Mouse (Mus musculus): ENCODE data around the gene Gm10974. TPM values are rescaled to one million over a fixed set of nuclear protein-coding genes. Genes with fewer than 3 reads are reported as not detected.

The Gm10974 gene
- total and polyA plus RNA-seq, 3 experiments = not detected

DNA sequence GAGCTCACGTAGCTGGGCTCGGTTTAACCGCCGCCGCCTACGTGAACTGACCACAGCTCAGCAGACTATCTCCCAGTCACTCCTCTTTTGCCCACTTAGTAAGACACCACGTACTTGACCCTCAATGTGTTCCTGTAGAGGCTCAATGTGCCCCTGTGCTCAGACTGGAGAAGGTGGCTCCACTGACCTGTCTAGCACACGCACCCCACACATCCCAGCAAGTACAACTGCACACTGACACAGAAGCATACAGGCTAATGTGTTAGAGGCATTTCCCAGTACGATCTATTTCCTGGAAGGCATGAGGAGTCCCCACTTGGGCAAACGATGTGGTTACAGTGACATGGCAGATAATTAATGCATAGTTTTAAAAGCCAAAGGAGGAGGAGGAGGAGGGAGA is 10.9 kb downstream of the Gm10974 start:
- Histone ChIP-seq H3K9me3 (replicated peaks) (no peaks in the 10 kb centered on the region), H3K27me3 (ENCODE audit: insufficient read depth, low read length) (peaks cover 2% of the 10 kb centered on the region; the same call in 1 of the 2 replicates), H3K4me1 (ENCODE audit: insufficient read depth, low read depth, low read length) (no peaks in the 10 kb centered on the region), H3K36me3 (replicated peaks) (no peaks in the 10 kb centered on the region), H3K4me3 (ENCODE audit: low read depth, low read length) (no peak overlapping the region)
- DNase-seq (ENCODE audit: low spot score) (no peak), ATAC-seq (ENCODE audit: extremely low read depth, insufficient number of reproducible peaks, low FRiP score, poor library complexity, severe bottlenecking) (no peak)
- TF ChIP-seq GATA2 (IDR thresholded peaks at IDR 0.05; ENCODE audit: borderline replicate concordance, low read depth, low read length) (no peak), TAL1 (conservative IDR thresholded peaks at IDR 0.05; ENCODE audit: low read depth, low read length) (no peak), POLR2AphosphoS5 (IDR thresholded peaks at IDR 0.05; ENCODE audit: insufficient replicate concordance, low read depth, low read length) (no peak), CTCF (IDR thresholded peaks at IDR 0.05; ENCODE audit: low read depth, low read length) (no peak), GATA1 (IDR thresholded peaks at IDR 0.05; ENCODE audit: borderline replicate concordance, low read length) (no peak)

DNA sequence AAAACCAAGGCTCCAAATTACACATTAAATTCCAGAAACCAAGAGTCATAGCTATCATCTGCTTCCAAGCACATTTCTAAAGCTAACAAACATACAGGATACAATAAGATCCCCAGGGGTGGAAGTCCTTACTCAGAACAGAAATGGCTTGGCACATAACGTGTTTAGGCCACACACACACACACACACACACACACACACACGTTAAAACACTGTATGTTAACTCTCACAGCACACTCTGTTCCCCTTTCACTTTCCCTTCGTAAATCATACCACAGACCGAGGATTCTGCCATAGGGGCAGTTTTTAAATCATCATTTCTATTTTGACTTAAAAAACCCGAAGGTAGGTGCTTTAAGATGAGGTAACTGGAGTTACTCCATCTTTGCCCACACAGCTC is 18.5 kb downstream of the Gm10974 start:
- no peak overlapping the region for H3K4me3 ChIP-seq (ENCODE audit: low read depth, low read length)
- no peaks in the 10 kb centered on the region for H3K36me3 ChIP-seq (replicated peaks)
- peaks cover 2% of the 10 kb centered on the region; the same call in 1 of the 2 replicates for H3K27me3 ChIP-seq (ENCODE audit: insufficient read depth, low read length)
- TF ChIP-seq CTCF (IDR thresholded peaks at IDR 0.05; ENCODE audit: low read depth, low read length) (no peak), TAL1 (conservative IDR thresholded peaks at IDR 0.05; ENCODE audit: low read depth, low read length) (no peak), POLR2AphosphoS5 (IDR thresholded peaks at IDR 0.05; ENCODE audit: insufficient replicate concordance, low read depth, low read length) (no peak)
- H3K9me3 ChIP-seq (replicated peaks) = 0 out of 2 replicates have a peak, but pooled peaks cover 3% of the 10 kb centered on the region
- no peak for DNase-seq (ENCODE audit: low spot score)
- H3K4me1 ChIP-seq (ENCODE audit: insufficient read depth, low read depth, low read length) = no peaks in the 10 kb centered on the region
- ATAC-seq (ENCODE audit: extremely low read depth, insufficient number of reproducible peaks, low FRiP score, poor library complexity, severe bottlenecking) = no peak

DNA sequence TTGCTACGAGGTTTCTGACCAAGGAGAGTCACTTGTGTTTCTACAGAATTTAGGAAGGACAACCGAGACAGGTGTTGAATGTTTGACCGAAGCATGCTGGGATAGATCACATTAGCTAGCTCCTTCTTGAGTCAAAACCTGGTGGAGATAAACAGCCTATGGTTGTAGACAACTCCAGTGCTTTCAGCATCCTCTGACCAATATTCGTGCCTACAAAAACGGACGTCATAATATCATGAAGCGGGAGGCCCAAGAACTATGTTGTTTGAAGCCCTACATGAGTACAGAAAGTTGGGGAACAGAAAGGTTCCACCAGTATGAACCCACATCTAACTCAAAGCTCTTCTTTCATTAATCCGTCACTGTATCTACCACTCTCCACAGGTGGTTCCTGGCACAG is 19.2 kb downstream of the Gm10974 start:
- Histone ChIP-seq H3K4me1 (ENCODE audit: insufficient read depth, low read depth, low read length) (no peaks in the 10 kb centered on the region), H3K4me3 (ENCODE audit: low read depth, low read length) (no peak overlapping the region), H3K36me3 (replicated peaks) (no peaks in the 10 kb centered on the region), H3K27me3 (ENCODE audit: insufficient read depth, low read length) (peaks cover 2% of the 10 kb centered on the region; the same call in 1 of the 2 replicates), H3K9me3 (replicated peaks) (0 out of 2 replicates have a peak, but pooled peaks cover 3% of the 10 kb centered on the region)
- DNase-seq (ENCODE audit: low spot score) (no peak), ATAC-seq (ENCODE audit: extremely low read depth, insufficient number of reproducible peaks, low FRiP score, poor library complexity, severe bottlenecking) (no peak)
- TF ChIP-seq CTCF (IDR thresholded peaks at IDR 0.05; ENCODE audit: low read depth, low read length) = no peak
- no peak for TF ChIP-seq GATA2 (IDR thresholded peaks at IDR 0.05; ENCODE audit: borderline replicate concordance, low read depth, low read length)
- TF ChIP-seq GATA1 (IDR thresholded peaks at IDR 0.05; ENCODE audit: borderline replicate concordance, low read length) = no peak
- no peak for TF ChIP-seq POLR2AphosphoS5 (IDR thresholded peaks at IDR 0.05; ENCODE audit: insufficient replicate concordance, low read depth, low read length)
- no peak for TF ChIP-seq TAL1 (conservative IDR thresholded peaks at IDR 0.05; ENCODE audit: low read depth, low read length)

DNA sequence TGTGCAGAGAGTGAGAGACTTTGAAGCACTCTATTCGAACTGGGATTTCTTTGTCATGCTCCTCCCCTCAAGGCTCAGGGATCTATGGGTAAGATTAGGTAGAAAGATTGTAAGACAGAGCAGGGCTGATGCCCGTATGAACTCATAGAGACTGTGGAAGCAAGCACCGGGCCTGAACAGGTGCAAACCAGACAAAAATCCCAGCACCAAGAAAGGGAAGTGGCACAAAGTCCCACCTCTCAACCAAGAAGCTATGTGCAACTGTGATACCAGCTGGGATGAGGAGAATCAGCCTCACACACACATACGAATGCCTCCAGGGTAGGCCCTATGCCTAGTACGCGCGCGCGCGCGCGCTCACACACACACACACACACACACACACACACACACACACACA is 20.1 kb downstream of the Gm10974 start:
- Histone ChIP-seq H3K4me1 (ENCODE audit: insufficient read depth, low read depth, low read length) (no peaks in the 10 kb centered on the region), H3K36me3 (replicated peaks) (no peaks in the 10 kb centered on the region), H3K27me3 (ENCODE audit: insufficient read depth, low read length) (peaks cover 2% of the 10 kb centered on the region; the same call in 1 of the 2 replicates), H3K9me3 (replicated peaks) (0 out of 2 replicates have a peak, but pooled peaks cover 3% of the 10 kb centered on the region), H3K4me3 (ENCODE audit: low read depth, low read length) (no peak overlapping the region)
- ATAC-seq (ENCODE audit: extremely low read depth, insufficient number of reproducible peaks, low FRiP score, poor library complexity, severe bottlenecking) = no peak
- no peak for DNase-seq (ENCODE audit: low spot score)
- TF ChIP-seq GATA2 (IDR thresholded peaks at IDR 0.05; ENCODE audit: borderline replicate concordance, low read depth, low read length) = no peak
- no peak for TF ChIP-seq POLR2AphosphoS5 (IDR thresholded peaks at IDR 0.05; ENCODE audit: insufficient replicate concordance, low read depth, low read length)
- TF ChIP-seq CTCF (IDR thresholded peaks at IDR 0.05; ENCODE audit: low read depth, low read length) = no peak
- no peak for TF ChIP-seq TAL1 (conservative IDR thresholded peaks at IDR 0.05; ENCODE audit: low read depth, low read length)
- TF ChIP-seq GATA1 (IDR thresholded peaks at IDR 0.05; ENCODE audit: borderline replicate concordance, low read length) = no peak

DNA sequence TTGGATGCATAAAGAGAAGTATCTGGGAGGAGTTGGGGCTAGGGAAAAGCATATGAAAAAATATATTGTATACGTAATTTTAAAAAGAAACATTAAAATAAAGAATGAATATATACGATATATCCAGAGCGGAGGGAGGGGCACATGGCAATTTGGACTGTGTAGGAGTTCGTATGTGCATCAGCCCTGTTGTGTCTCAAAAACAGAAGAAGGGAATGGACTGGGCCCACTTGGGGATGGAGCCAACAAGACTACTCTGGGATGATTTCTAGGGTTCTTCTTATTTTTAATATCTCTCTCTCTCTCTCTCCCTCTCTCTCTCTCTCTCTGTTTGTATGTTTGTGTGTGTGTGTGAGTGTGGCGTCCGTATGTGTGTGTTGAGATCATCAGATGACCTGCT is 20.7 kb downstream of the Gm10974 start:
- TF ChIP-seq POLR2AphosphoS5 (IDR thresholded peaks at IDR 0.05; ENCODE audit: insufficient replicate concordance, low read depth, low read length) (no peak), GATA2 (IDR thresholded peaks at IDR 0.05; ENCODE audit: borderline replicate concordance, low read depth, low read length) (no peak)
- no peak overlapping the region for H3K4me3 ChIP-seq (ENCODE audit: low read depth, low read length)

DNA sequence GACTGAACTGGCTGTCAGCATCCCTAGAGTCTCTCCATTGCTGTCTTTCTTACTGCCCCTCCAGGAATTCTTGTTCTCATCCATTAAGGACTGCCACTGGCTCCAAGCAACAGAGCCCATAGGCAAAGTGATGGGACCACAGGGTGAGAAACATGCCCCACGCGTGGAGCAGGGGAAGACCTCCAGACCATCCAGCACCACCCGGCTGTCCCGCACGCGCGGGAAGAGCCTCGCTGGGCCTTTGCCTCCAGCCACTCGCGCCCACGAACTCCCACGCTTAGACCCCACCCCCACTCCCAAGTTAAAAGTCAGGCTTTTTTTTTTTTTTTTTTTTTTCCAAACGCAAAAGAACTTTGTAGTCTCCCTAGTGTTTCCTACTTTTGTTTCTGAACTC is 21.7 kb downstream of the Gm10974 start:
- Histone ChIP-seq H3K36me3 (replicated peaks) (no peaks in the 10 kb centered on the region), H3K4me1 (ENCODE audit: insufficient read depth, low read depth, low read length) (no peaks in the 10 kb centered on the region), H3K9me3 (replicated peaks) (0 out of 2 replicates have a peak, but pooled peaks cover 3% of the 10 kb centered on the region), H3K4me3 (ENCODE audit: low read depth, low read length) (no peak overlapping the region), H3K27me3 (ENCODE audit: insufficient read depth, low read length) (no peaks in the 10 kb centered on the region)
- DNase-seq (ENCODE audit: low spot score) (no peak), ATAC-seq (ENCODE audit: extremely low read depth, insufficient number of reproducible peaks, low FRiP score, poor library complexity, severe bottlenecking) (no peak)
- no peak for TF ChIP-seq TAL1 (conservative IDR thresholded peaks at IDR 0.05; ENCODE audit: low read depth, low read length)

More for the DNA sequence above, 20.7 kb downstream of the Gm10974 start:
- no peaks in the 10 kb centered on the region for H3K4me1 ChIP-seq (ENCODE audit: insufficient read depth, low read depth, low read length)
- ATAC-seq (ENCODE audit: extremely low read depth, insufficient number of reproducible peaks, low FRiP score, poor library complexity, severe bottlenecking) = no peak
- H3K36me3 ChIP-seq (replicated peaks) = no peaks in the 10 kb centered on the region
- H3K9me3 ChIP-seq (replicated peaks) = 0 out of 2 replicates have a peak, but pooled peaks cover 3% of the 10 kb centered on the region
- H3K27me3 ChIP-seq (ENCODE audit: insufficient read depth, low read length) = peaks cover 1% of the 10 kb centered on the region; the same call in 1 of the 2 replicates
- DNase-seq (ENCODE audit: low spot score) = no peak

Measured in G1E (cell line).